Mouse (Mus musculus) spleen, adult 2 months (tissue): ENCODE measurements around the gene Hist1h2ae.

ENCODE experiments used
- CTCF ChIP-seq: fragments of 200-500 bp; IDR thresholded peaks from 2 replicates; pipeline ENCODE4 v1.5.1; 2011; ENCODE audit warnings: mild to moderate bottlenecking, inconsistent platforms; ENCODE audit not compliant: insufficient read depth, insufficient read length, insufficient replicate concordance; ENCODE audit errors: extremely low read depth
- POLR2A ChIP-seq: fragments of 200-500 bp; IDR thresholded peaks from 2 replicates; pipeline ENCODE4 v1.6.1; 2011; ENCODE audit warnings: low read depth, low read length, inconsistent platforms

GRCm38 (mm10) chr13:23584331-23584730 lies 13.3 kb upstream of the Hist1h2ae start:
- no peak for TF ChIP-seq CTCF
- TF ChIP-seq POLR2A, result no peak
